Mouse (Mus musculus) right cerebral cortex, adult 2 months (tissue): ENCODE measurements around the gene Specc1.
A peak's percentile ranks its signal among the peaks of the same experiment; 100 is the strongest.

Source experiments
- DNase-seq, 2 experiments: peaks; one replicate each; pipeline ENCODE4 v3.0.0; 2021 to 2022; ENCODE audit warnings: low spot score in 2 of 2

The Specc1 gene

DNA sequence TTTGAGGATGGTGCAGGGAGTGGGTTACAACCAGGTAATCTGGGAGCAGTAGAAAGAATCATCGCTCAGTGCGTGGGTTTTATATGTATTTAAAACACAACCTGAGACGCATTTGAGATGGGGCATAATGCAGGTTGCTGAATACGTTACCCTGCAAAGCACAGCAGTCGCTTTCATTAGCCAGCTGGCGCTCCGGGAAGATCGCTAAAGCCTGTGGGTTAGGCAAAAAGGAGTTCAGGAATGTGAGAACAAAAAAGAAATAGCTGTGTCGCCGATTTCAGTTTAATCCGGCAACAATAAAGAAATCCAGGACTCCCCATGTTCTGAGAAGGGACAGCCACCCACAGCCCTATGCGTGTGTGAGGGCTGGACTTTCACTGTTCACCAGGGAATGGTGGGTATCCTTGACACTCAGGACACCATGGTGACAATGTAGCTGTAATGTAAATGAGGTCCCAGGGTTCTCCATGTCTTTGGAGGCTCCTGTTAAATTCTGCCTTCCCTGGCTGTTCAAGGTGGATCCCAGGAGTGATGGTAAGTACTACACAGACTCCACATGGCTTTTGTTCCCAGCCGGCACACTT, 58.6 kb downstream of the Specc1 start:
- DNase-seq, result no peak

DNA sequence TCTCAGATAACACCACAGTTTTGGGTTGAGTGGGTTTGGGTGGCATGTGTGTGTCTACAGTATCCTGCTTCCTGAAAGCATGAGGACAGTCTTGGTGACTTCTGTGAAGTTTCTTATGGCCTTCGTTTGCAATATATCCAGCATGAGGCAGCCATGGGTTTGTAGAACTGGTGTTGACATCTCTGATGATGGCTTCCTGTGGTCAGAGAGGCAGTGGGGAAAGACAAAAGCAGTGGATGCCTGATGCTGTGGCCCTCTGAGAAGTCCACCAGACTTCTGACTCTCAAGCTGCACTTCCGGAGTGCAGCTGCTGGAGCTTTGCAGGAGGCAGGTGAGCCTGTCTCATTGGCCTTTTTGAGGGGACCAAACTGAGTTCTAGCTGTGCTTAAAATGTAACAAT, 60.4 kb downstream of the Specc1 start:
- DNase-seq, result no peak

- DNase-seq, result no peak
Observed at GRCm38 (mm10) chr11:62018315-62019205, 62.0 kb downstream of the Specc1 start.

- DNase-seq, result no peak
Observed at GRCm38 (mm10) chr11:62019857-62020256, 63.3 kb downstream of the Specc1 start.

DNA sequence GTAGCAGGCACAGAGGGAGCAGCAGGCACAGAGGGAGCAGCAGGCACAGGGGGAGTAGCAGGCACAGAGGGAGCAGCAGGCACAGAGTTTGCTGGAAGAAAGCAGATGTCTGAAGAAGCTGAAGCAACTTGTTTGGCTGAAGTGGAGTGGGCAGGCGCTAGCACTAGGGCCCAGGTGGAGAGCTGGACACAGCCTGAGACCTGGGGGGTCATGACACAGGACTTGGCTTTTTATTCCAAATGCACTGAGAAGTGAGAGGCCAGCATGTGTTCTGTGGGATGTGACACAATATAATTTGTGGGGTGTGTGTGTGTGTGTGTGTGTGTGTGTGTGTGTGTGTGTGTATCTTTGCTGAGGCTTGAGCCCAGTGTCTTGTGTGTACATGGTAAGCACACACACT, 64.3 kb downstream of the Specc1 start:
- DNase-seq, result no peak

- DNase-seq, result no peak
Observed at GRCm38 (mm10) chr11:62022105-62022504, 65.5 kb downstream of the Specc1 start.

DNA sequence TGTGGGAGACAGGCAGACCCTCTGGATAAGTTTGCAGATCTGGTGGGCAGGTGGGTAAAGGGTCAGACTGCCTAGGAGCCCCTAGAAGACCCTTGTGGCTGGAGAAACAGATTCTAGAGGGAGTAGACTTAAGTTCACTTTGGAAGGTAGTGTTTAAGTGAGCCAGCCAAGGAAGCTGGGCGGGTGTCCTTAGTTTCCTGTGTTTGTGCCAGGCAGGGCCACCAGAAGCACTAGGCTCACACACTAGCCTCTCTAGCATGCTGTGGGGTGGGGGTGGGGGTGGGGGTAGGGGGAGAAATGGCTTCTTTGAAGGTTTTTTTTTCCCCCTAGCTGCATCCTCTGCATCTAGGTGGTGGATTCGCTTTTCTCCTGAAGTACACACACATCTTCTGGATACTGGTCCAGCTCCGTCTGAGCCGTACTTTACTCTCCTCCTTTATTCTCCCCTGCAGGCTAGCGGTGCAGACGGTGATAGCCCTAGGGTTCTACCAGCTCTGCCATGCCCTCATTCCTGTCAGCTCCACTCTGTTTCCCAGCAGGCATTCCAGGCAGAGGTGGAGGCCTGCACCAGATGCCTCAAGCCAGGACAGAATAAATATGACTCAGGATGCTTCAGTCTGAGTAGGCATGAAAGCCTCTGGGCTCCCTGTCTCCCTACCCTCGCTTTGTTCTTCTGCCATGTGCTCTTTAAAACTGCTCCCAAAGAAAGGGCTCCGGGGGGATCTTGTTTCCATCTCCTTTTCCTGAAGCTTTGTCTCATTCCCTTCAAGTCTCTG, 66.3 kb downstream of the Specc1 start:
- no peak for DNase-seq

DNA sequence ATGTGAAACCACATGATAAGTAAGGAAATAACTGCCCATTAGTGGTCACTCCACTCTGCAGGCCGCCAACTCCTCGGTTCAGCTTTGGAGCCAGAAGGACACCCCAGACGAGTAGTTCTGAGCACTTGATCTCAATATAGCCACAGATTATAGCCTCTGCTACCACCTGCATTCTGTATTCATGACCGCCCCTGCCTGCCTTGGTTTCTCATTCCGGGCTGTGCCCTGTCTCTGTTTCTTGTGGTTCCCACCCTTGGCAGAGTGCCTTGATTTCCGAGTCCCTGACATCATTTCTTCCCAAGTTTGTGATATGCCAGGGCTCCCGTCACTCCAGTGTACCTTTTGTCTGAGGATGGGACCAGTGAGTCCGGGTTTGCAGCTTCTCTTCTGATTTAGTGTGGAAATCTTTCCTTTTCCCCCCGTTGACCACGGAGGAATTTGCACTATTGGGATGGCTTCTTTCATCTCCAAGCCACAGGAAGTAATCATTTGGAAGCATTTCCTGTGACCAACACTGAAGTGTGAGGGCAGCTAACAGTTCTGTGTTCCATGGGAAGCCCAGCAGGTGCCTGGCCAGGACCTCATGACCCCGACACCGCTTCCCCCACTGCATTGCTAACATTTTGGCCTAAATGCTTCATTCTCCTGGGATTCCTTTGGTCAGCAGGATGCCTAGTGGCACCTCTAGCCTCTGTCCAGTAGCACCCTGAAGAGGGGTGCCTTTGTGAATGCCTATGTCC, 67.1 kb downstream of the Specc1 start:
- DNase-seq, result no peak

GRCm38 (mm10) chr11:62024234-62024601, 67.7 kb downstream of the Specc1 start:
- no peak for DNase-seq

- DNase-seq, result no peak
Observed at GRCm38 (mm10) chr11:62024952-62025351, 68.4 kb downstream of the Specc1 start.

DNA sequence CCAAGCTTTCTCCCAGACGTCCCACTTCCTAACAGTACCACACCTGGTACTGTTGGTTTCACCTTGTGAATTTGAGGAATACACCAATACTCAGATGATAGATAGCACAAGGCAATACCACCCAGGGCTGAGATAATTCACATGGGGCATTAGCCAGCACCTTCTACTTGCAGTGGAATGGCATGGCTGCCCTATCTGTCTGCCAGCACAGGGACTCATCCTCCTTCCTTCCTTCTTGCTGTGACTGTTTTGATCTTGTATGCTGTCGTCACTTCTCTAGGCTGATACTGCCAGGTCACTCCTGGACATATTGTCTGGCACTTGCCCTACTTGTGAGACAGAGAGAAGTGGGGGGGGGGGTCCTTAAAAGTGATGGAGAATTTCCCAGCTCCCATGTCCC, 69.2 kb downstream of the Specc1 start:
- DNase-seq, result no peak

DNA sequence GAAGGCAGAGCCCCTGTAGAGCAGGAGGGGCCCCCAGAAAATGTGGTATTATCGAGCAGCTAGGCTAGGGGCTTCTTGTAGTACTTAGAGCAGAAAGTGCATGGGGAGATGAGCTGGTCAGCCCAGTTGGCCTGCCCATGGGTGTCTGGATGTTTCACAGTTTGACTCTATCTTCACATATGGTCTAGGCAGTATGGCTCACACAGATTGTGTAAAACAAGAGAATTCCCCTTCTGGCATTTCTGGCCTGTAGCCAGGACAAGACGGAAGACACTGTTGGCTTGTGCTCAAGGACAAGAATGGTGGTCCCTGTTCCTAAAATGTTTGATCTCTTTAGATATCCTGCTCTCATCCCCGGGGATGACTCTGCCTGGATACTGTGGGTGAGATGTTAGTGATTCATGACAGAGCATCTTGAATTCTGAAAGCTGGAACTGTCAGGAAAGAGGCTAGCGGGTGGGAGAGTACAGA, 69.8 kb downstream of the Specc1 start:
- DNase-seq, result no peak

- no peak for DNase-seq
Observed at GRCm38 (mm10) chr11:62027271-62027670, 70.7 kb downstream of the Specc1 start.

GRCm38 (mm10) chr11:62027705-62028104, 71.1 kb downstream of the Specc1 start:
- no peak for DNase-seq

- no peak for DNase-seq
Observed at GRCm38 (mm10) chr11:62029171-62029570, 72.6 kb downstream of the Specc1 start.

GRCm38 (mm10) chr11:62034564-62034963, 78.0 kb downstream of the Specc1 start:
- no peak for DNase-seq

DNA sequence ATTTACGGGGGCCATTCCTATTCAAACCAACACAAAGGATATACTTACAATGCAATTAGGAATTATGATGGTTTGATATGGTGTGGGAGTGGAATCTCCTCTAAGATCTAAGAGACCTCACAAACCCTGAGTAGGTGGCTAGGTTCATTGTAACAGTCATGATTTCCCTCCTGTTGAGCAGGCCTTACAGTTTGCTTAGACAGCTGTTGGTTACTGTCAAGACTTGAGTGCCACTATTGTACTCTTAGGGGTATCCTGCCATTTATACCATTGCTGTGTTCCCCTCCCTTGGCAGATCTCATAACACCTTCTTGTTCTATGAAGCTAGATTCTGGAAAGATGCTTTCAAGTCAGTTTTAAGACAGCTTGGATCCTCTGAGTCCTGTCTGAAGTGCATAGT, 78.7 kb downstream of the Specc1 start:
- no peak for DNase-seq

DNA sequence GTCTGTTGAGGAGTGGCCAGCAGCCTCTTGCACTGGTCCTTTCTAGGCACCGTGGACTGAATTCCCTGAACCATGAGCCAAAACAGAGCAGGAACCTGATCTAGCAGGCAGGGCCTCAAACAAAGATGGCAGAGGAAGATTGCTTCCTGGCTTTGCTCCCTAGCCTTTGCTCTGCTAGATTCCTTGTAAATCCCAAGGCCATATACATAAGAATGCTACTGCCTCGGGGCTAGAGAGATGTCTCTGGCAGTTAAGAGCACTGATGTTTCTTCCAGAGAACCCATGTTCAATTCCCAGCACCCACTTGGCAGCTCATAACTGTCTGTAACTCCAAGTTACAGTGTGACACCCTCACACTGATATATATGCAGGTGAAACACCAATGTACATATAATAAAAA, 83.6 kb downstream of the Specc1 start:
- no peak for DNase-seq

DNA sequence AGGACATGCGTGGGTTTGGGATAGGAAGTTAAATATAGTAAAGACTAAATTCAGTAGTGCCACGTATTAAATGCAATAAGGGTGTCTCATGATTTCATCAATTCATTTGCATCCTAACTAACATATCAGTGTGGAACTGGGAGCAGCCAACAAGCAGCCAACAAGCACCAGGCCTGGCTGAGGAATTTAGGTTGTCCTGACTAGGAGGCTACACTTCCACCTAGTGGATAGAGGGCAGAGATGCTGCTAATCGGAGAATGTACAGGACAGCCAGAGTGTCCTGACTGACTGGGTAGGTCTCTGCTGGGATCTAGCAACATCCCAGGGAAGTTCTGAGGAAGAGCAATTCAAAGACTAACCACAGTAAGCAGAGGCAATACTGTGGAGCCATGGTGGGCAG, 88.1 kb downstream of the Specc1 start:
- DNase-seq, result no peak

DNA sequence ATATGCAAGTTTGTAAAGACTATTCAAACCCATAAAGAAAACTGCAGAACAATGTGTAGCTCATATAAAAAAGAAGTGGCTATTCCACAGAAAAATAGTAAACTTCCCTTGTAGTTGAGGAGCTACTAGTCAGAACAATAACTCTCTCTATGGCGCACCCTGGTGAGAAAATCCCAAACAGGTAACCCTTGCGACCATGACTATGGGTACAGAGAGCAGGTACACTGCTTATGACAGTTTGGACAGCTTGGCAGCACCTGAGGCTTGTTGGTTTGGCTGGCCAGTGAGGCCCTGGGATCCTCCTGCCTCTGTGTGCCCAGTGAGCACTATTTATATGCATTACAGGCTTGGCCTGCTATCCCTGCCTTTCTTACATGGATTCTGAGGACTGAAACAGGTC, 89.4 kb downstream of the Specc1 start:
- no peak for DNase-seq

GRCm38 (mm10) chr11:62047817-62048640, 91.5 kb downstream of the Specc1 start:
- peak; percentile 79 to 81 for DNase-seq
